8 mouse cellular contexts compared by ENCODE assay signal in genomic region chr13:56613366-56613998, GRCm38 (mm10). TPM values are rescaled to one million over a fixed set of nuclear protein-coding genes. Genes with fewer than 3 reads are reported as not detected.
A peak's percentile ranks its signal among the peaks of the same experiment; 100 is the strongest.
DNase-seq lines count a peak whose midpoint lies in the region; ATAC-seq lines count a peak whose summit lies in the region.

No protein-coding gene starts in this region.

- peaks cover 74% of the 10 kb centered on the region for H3K4me1 ChIP-seq in intestine, embryonic 14.5 days (replicated peaks; ENCODE audit: control insufficient read depth, insufficient read depth, low read length)
- H3K4me1 ChIP-seq in intestine, embryonic 16.5 days (ENCODE audit: control insufficient read depth, insufficient read depth, low read length) = peaks cover 59% of the 10 kb centered on the region
- peaks cover 60% of the 10 kb centered on the region for H3K4me1 ChIP-seq in embryonic facial prominence, embryonic 12.5 days
- H3K4me1 ChIP-seq in heart, embryonic 16.5 days (ENCODE audit: control insufficient read depth, insufficient read depth, low read length) = peaks cover 33% of the 10 kb centered on the region

- H3K9ac ChIP-seq in intestine, embryonic 14.5 days (ENCODE audit: low read length) = no peak overlapping the region
- H3K9ac ChIP-seq in intestine, embryonic 16.5 days (ENCODE audit: low read depth, low read length) = no peak overlapping the region
- peak overlapping the region; percentile 8; the same call in 1 of the 2 replicates for H3K9ac ChIP-seq in embryonic facial prominence, embryonic 12.5 days
- H3K9ac ChIP-seq in heart, embryonic 16.5 days (ENCODE audit: low read length) = 0 out of 2 replicates have a peak overlapping the region, but pooled peaks have one; percentile 9

- ATAC-seq in intestine, embryonic 14.5 days (replicated peaks; ENCODE audit: low FRiP score, low TSS enrichment, low read depth) = no peak
- no peak for ATAC-seq in intestine, embryonic 16.5 days
- ATAC-seq in embryonic facial prominence, embryonic 12.5 days (ENCODE audit: insufficient number of reproducible peaks, insufficient read depth, low FRiP score, low TSS enrichment) = no peak
- peak; percentile 74 for ATAC-seq in heart, embryonic 16.5 days (replicated peaks; ENCODE audit: extremely low read depth, insufficient read depth, low FRiP score)
- ATAC-seq in cerebellum, adult (ENCODE audit: insufficient number of reproducible peaks, low FRiP score, low TSS enrichment) = no peak

- 0 out of 2 replicates have a peak overlapping the region, but pooled peaks have one; percentile 1 for H3K27ac ChIP-seq in intestine, embryonic 14.5 days (ENCODE audit: low read depth)
- no peak overlapping the region for H3K27ac ChIP-seq in intestine, embryonic 16.5 days (ENCODE audit: low read length)
- H3K27ac ChIP-seq in embryonic facial prominence, embryonic 12.5 days = no peak overlapping the region
- H3K27ac ChIP-seq in heart, embryonic 16.5 days (ENCODE audit: low read length) = peak overlapping the region; percentile 55
- H3K27ac ChIP-seq in macrophage = peak overlapping the region; percentile 96

- peaks cover 18% of the 10 kb centered on the region; the same call in 1 of the 2 replicates for H3K36me3 ChIP-seq in intestine, embryonic 14.5 days (ENCODE audit: control insufficient read depth, insufficient read depth, low read length)
- H3K36me3 ChIP-seq in intestine, embryonic 16.5 days (ENCODE audit: control insufficient read depth, insufficient read depth, low read length) = no peaks in the 10 kb centered on the region
- H3K36me3 ChIP-seq in embryonic facial prominence, embryonic 12.5 days = peaks cover 10% of the 10 kb centered on the region
- H3K36me3 ChIP-seq in heart, embryonic 16.5 days (ENCODE audit: control insufficient read depth, insufficient read depth) = no peaks in the 10 kb centered on the region
- no peaks in the 10 kb centered on the region for H3K36me3 ChIP-seq in macrophage (ENCODE audit: inconsistent target)

- no peak overlapping the region for H3K4me3 ChIP-seq in intestine, embryonic 14.5 days (ENCODE audit: low read depth, low read length)
- no peak overlapping the region for H3K4me3 ChIP-seq in intestine, embryonic 16.5 days (ENCODE audit: low read length)
- H3K4me3 ChIP-seq in embryonic facial prominence, embryonic 12.5 days = no peak overlapping the region
- H3K4me3 ChIP-seq in heart, embryonic 16.5 days (ENCODE audit: low read length) = no peak overlapping the region
- H3K4me3 ChIP-seq in macrophage (ENCODE audit: inconsistent target) = no peak overlapping the region

- peak overlapping the region; percentile 92 for H3K4me2 ChIP-seq in intestine, embryonic 14.5 days (ENCODE audit: low read length)
- H3K4me2 ChIP-seq in intestine, embryonic 16.5 days (ENCODE audit: low read depth, low read length) = no peak overlapping the region
- H3K4me2 ChIP-seq in embryonic facial prominence, embryonic 12.5 days (replicated peaks) = no peak overlapping the region
- H3K4me2 ChIP-seq in heart, embryonic 16.5 days (ENCODE audit: low read depth, low read length) = peak overlapping the region; percentile 13; the same call in 1 of the 2 replicates

- 46% methylated on average over 9 of the region's 9 CpGs for WGBS in intestine, embryonic 14.5 days
- WGBS in intestine, embryonic 16.5 days = 41% methylated on average over 9 of the region's 9 CpGs
- WGBS in embryonic facial prominence, embryonic 12.5 days = 64% methylated on average over 9 of the region's 9 CpGs
- WGBS in heart, embryonic 16.5 days = 20% methylated on average over 9 of the region's 9 CpGs
- WGBS in macrophage (ENCODE audit: missing documents) = 6% methylated on average over 9 of the region's 9 CpGs

- peaks cover 48% of the 10 kb centered on the region for H3K79me2 ChIP-seq in macrophage (ENCODE audit: inconsistent target)

- H3K9me3 ChIP-seq in intestine, embryonic 14.5 days (ENCODE audit: control insufficient read depth, low read length) = no peaks in the 10 kb centered on the region
- no peaks in the 10 kb centered on the region for H3K9me3 ChIP-seq in intestine, embryonic 16.5 days (ENCODE audit: control insufficient read depth, low read length)
- H3K9me3 ChIP-seq in embryonic facial prominence, embryonic 12.5 days = no peaks in the 10 kb centered on the region
- H3K9me3 ChIP-seq in heart, embryonic 16.5 days (replicated peaks; ENCODE audit: control insufficient read depth, low read length) = no peaks in the 10 kb centered on the region

- DNase-seq in intestine, embryonic 14.5 days (ENCODE audit: low spot score) = no peak
- peak; percentile 30 for DNase-seq in 416B (ENCODE audit: low read depth)
- DNase-seq in left cerebral cortex, adult 18-20 months (ENCODE audit: low spot score in 2 of 2) = no peak

- no peaks in the 10 kb centered on the region; the same call in 1 of the 2 replicates for H3K27me3 ChIP-seq in intestine, embryonic 14.5 days (replicated peaks; ENCODE audit: control insufficient read depth, insufficient read depth, low read length)
- H3K27me3 ChIP-seq in intestine, embryonic 16.5 days (replicated peaks; ENCODE audit: control insufficient read depth, insufficient read depth, low read length) = 0 out of 2 replicates have a peak, but pooled peaks cover 3% of the 10 kb centered on the region
- no peaks in the 10 kb centered on the region for H3K27me3 ChIP-seq in embryonic facial prominence, embryonic 12.5 days
- H3K27me3 ChIP-seq in heart, embryonic 16.5 days (ENCODE audit: control insufficient read depth, insufficient read depth, low read length) = peaks cover 17% of the 10 kb centered on the region

RNA-seq across cellular contexts. Expression of gene Tgfbi, which starts 4.2 kb away (rescaled TPM):
- 123 and 163 TPM in 2 replicates for polyA plus RNA-seq in intestine, embryonic 14.5 days (2014; fragmentation: Nextera tagmentation; extraction: Ambion mirVana)
- polyA plus RNA-seq in intestine, embryonic 16.5 days (2015; fragmentation: Nextera tagmentation; extraction: Ambion mirVana) = 122 and 124 TPM in 2 replicates
- polyA plus RNA-seq in embryonic facial prominence, embryonic 12.5 days (2016; fragmentation: Nextera tagmentation; extraction: Ambion mirVana) = 120 and 121 TPM in 2 replicates
- polyA plus RNA-seq in heart, embryonic 16.5 days (2015; fragmentation: Nextera tagmentation; extraction: Ambion mirVana) = 32.7 and 39.5 TPM in 2 replicates
- 10 to 100 TPM in 22 of 26 experiments, 1 to 10 TPM in 4; 5.1 to 68.8 (median 24.5) TPM for total RNA-seq in macrophage (2018; cell fraction: chromatin; rRNA removed)
- 10 to 100 TPM in 23 of 26 experiments, 1 to 10 TPM in 3; 8.6 to 81.9 (median 35.9) TPM for total RNA-seq in macrophage (2018; cell fraction: cytosol; rRNA removed)
- 100 to 1,000 TPM in 3 of 26 experiments, 10 to 100 TPM in 23; 12.2 to 255 (median 66.8) TPM for total RNA-seq in macrophage (2018; cell fraction: nucleus; rRNA removed)
- polyA plus RNA-seq in macrophage (2018) = 9.3 to 47.2 TPM (median 39.5 TPM) in 3 replicates
- total RNA-seq in left cerebral cortex, adult 18-20 months (2021) = 1 to 10 TPM; 3.4 to 4.0 TPM

Comparison
In these comparisons a context has a peak if more than half of its experiments do, and no peak if none do; other contexts are left out.
1. H3K27ac ChIP-seq: peak in intestine, embryonic 14.5 days (single experiment), heart, embryonic 16.5 days (single experiment) and macrophage (single experiment); none in intestine, embryonic 16.5 days (single experiment) and embryonic facial prominence, embryonic 12.5 days (single experiment).
2. H3K4me2 ChIP-seq: peak in intestine, embryonic 14.5 days (single experiment) and heart, embryonic 16.5 days (single experiment); none in intestine, embryonic 16.5 days (single experiment) and embryonic facial prominence, embryonic 12.5 days (single experiment).
3. H3K9ac ChIP-seq: peak in embryonic facial prominence, embryonic 12.5 days (single experiment) and heart, embryonic 16.5 days (single experiment); none in intestine, embryonic 14.5 days (single experiment) and intestine, embryonic 16.5 days (single experiment).